Mouse (Mus musculus): Measurements from ENCODE around the gene Col5a1. TPM values are rescaled to one million over a fixed set of nuclear protein-coding genes. Genes with fewer than 3 reads are reported as not detected.

Col5a1 gene
- total RNA-seq, 1 experiment from 2014 or later, result not detected

DNA sequence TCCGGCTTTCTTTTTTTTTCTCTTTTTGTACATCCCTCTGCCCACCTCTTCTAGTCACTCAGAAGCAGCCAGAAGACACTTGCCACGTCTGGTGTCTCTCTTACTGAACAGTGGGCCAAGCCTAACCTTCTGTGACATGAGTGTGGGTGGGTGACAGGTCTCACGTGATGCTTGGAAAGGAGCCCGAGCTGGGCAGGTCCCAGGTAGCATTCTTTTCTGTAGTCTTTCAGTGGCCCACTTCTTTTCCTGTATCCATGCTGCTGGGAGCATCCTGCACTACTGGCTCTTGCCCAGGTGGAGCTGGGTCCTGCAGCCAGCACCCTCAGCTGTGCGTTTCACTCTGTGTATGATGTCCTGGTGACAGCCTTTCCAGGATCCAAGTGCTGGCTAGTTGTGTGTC, 8.2 kb upstream of the Col5a1 start:
- ATAC-seq (ENCODE audit: extremely low read depth, insufficient number of reproducible peaks, low FRiP score, poor library complexity, severe bottlenecking), result no peak

DNA sequence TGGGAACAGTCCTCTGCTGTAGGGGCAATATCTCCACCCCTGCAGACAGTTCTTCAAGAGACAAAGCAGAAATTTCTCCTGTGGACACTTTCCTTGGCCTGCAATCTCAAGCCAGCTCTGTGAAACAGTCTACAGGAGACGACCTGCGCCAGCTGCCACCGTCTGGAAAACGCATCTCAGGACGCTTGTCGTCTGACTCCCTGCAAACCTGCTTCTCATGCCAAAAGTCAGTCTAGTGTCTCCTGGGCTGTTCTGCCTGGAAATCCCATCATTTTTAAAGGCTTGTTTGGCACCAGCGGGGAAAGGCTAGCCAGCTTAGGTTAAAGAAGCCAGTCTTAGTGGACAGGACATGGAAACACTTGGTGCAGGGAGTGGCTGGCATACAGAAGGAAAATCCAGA, 2.9 kb upstream of the Col5a1 start:
- no peak for ATAC-seq (ENCODE audit: extremely low read depth, insufficient number of reproducible peaks, low FRiP score, poor library complexity, severe bottlenecking)

DNA sequence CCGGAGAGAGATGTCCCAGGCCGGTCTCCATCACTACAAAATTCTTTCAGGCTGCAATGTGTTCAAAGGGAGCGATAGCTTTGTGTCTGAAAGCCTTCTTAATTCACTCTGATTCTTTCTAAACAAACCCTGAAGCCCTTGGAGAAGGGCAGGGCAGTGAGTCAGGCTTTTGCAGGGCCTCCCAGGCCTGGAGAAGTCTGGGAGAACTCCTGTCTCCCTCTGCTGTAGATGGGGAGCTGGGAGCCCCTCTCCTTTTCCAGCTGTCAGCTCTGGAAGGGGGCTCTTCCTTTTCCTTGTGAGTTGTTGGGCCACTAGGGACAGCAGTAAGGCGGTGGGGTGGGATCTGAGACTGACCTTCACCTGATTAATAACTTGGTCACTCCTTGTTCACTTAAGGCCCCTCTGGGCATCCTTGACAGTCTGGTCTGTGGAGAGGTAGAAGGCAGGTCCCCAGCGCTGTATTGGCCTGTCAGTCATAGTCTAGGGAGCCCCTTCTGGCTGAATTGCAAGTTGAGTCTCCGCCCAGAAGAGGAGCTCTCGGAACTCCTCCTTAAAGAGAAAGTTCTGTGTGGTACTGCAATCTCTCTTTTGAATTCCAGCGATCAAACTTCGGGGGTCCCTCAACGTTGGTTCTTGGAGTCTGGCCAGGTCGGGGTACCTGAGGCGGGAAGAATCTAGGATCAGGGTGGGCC, 623 bp upstream of the Col5a1 start:
- no peak for ATAC-seq (ENCODE audit: extremely low read depth, insufficient number of reproducible peaks, low FRiP score, poor library complexity, severe bottlenecking)

DNA sequence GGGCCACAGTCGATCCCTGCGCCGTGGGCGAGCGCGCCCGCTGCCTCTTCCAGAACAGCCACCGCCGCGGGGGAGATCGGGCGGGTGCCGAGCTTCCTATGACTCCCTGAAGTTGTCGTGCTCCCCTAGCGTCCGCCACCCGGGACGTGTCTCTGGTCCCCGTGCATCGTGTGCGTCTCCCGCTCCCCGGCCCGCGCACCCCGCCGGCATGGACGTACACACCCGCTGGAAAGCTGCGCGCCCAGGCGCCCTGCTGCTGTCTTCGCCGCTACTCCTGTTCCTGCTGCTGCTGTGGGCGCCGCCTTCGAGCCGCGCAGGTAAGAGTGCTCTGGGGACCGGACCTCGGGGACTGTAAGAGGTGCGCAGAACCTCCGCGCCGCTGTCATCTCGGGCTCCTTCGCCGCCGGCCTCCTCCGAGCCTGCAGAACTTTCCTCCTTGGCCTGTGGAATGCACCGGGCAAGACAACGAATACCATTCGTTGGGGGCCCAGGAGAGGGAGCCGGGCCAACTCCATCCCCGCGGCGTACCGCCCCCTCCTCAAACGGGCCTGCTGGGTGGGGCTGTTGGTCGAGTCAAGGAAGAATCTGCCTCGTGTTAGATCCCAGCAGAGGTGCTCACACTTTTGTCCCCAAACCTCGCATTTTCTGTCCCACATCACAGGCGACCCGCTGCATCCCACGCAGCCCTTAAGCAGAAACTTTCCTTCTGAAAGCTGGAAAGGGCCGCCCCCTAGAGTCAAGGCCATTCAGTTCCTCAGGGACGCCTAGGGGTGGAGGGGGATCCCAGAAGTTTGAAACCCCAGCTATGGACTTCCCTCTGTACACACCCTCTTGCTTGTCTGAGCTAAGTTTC, 609 bp downstream of the Col5a1 start:
- ATAC-seq (ENCODE audit: extremely low read depth, insufficient number of reproducible peaks, low FRiP score, poor library complexity, severe bottlenecking), result no peak

DNA sequence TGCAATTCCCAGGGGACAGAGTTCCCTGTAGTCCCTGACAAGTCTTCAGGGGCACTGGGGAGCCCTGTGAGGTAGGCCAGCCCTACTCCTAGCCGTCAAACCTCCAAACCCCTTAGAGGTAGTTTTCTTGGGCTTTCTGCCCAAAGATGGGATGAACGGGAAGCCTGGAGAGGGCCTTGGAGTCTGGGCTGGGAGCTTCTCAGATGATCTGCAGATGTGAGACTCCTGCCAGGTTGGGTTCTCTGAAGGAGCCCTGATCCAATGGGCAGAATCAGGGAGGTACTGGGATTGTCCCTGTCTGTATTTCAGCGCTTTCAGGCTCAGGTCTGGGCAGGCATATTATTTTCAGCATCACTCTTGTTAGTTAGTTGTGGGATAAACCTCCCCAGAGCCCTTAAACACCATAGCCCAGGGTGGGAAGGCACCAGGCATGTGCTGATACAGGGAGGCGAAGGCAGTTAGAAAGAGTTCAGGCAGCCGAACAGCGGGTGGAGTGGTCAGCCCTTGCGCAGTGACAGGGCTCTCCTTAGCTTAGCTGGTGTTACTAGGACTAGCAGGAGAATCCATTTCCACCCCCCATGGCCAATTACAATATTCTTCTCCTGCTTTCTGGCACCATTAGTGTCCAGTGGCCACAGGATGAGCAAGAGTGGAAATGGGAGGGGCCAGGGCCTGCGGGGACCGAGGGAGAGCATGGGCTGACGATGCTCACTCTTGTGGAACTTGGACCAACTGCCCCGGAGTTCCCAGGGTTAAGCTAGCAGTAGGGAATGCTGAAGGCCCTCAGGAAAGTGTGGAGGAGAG, 1.4 kb downstream of the Col5a1 start:
- ATAC-seq (ENCODE audit: extremely low read depth, insufficient number of reproducible peaks, low FRiP score, poor library complexity, severe bottlenecking), result no peak

DNA sequence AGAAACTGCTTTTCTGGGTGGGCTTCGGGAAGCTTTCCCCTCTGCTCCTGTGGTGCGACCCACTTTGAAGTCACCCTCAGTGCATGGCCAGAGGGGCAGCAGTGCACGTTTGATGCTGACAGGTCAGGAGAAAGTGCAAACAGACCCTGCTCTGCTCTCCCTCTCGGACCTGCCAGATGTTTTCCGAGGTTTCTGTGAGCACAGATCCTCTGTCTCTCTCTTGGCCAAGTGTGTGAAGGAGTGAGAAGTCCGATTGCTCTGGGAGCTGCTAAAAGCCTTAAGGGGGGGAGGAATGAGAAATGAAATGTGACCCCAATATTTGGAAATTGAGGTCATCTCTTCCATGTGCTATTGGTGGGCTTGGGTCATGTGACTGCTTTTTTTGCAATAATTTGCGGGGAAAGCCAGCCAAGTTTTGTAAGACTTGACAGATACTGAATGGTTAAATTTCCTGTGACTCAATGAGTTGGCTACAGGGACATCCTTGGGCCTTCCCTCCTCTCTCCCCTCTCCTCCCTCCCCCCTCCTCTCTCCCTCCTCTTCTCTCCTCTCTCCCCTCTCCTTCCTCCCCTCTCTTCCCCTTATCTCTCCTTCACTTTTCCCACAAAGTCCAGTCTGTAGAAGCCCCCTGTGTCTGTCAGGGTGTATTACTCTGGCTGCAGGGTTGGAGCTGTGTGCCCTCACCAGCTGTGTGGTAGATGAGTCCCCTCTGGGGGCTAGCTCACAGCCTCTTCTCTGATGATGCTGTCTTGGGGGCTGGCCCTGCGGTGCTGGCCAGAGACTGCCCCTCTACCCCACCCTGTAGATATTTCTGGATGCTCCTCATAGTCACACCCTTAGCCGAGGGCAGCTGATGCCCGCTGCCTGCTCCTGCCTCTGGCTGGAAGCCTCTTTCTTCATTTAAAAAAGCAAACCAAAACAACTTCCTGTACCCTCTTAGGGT, 2.6 kb downstream of the Col5a1 start:
- ATAC-seq (ENCODE audit: extremely low read depth, insufficient number of reproducible peaks, low FRiP score, poor library complexity, severe bottlenecking), result no peak

DNA sequence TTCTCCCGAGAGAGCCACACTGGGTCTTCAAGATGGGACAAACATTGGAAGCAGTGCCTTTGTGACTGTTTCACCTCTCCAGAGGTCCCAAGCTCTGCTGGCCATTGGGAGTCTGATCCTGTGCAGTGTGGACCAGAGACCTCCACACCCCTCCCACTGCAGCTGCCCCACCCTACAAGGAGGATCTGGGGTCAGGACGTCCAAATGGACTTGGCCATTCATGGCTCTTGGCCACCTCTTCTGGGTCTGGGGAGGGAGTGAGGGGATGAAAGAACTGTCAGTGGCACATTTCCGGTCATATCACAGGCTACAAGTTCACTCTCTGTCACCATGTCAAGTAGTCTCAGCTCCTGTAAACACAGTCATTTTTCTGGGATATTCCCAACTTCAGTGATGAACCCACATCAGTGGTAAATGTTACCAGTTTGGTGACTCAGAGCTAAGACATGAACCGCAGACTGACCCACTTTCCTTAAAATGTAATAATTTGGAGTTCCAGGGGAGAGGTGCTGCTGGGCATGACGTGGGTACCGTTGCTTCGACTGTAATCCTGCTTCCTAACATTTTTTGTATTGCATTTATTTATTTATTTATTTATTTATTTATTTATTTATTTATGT, 5.8 kb downstream of the Col5a1 start:
- ATAC-seq (ENCODE audit: extremely low read depth, insufficient number of reproducible peaks, low FRiP score, poor library complexity, severe bottlenecking), result no peak

DNA sequence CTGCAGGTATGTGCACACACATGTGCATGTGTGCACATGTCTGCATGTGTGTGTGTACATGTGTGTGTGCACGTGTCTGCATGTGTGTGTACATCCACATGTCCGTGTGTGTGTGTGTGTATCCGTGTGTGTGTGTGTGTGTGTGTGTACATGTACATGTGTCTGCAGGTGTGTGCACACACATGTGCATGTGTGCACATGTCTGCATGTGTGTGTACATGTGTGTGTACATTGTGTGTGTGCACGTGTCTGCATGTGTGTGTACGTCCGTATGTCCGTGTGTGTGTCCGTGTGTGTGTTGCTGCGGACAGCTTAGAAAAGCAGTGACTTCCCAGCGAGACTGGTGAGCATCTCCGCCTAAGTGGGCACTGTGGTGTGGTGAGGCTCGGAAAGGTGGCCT, 6.8 kb downstream of the Col5a1 start:
- ATAC-seq (ENCODE audit: extremely low read depth, insufficient number of reproducible peaks, low FRiP score, poor library complexity, severe bottlenecking), result no peak

DNA sequence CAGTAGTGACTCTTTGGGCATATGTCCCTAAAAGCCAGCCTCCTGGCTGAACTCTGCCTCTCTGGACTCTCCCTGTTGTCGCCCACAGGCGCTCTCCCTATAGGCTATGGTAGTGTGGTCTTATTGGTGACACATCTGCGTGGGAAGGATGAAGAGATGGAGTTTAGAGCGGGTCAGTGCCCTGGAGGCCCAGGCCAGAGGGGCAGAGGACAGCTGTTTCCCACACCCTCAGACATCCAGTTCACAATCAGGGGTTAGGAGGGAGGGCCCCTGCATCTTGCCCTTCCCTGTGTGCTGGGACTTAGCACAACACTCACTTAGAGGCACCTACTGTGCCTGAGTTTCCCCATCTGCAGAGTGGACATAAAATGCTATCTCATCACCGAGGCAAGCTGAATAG, 8.8 kb downstream of the Col5a1 start:
- ATAC-seq (ENCODE audit: extremely low read depth, insufficient number of reproducible peaks, low FRiP score, poor library complexity, severe bottlenecking), result no peak

DNA sequence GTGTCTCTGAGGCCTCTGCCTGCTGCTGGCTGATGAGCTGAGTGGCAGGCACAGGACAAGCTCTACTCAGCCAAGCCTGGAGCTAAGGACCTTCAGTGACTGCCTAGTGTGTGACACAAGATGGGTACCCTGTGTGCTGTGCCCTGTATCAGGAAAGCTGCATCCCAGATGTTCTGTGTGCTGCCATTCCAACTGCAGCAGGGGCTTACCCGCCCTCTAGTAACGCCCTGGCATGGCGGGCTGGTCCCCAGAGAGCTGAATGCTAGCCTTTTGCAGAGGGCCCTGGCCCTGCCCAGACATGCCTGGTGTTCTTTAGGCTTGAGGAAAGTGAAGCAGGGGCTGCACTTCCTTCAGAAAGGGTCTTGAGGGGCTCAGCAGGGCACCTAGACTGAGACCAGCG, 9.4 kb downstream of the Col5a1 start:
- ATAC-seq (ENCODE audit: extremely low read depth, insufficient number of reproducible peaks, low FRiP score, poor library complexity, severe bottlenecking), result no peak

DNA sequence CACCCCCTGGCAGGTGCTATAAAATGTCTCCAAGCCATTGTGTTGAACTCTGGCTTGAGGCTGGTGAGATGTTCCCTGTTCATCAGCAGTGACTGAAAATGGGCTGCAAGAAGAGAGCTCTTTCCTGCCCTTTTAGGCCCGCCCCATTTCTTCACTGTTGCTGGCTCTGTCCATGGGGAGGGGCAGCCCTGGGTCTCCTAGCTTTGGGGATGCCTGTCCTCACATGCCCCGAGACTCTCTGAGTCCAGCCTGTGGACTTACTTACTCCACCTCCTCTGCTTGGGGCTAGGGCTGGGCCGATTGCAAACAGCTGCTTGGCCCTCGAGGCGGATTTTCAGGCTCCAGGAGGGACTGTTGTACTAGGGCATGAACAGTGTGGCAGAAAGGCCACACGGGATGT, 10.9 kb downstream of the Col5a1 start:
- ATAC-seq (ENCODE audit: extremely low read depth, insufficient number of reproducible peaks, low FRiP score, poor library complexity, severe bottlenecking), result no peak

DNA sequence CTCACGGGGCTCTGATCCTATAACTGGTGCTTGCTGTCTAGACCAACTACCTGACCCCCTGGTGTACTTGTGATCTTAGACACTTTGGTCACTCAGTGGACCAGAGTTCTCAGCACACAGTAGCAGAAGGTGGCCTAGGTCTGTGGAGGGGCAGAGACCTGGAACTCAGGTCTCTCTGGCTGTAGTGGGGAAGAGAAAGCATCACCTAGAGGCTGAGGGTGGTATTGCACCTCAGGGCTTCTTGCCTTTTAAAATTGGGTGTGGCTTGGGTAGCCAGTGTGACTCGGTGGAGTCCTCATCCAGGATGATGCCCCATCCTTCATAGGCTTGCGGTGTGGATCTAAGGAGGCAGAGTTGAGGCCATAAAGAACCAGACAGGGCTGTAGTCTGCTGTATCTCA, 13.7 kb downstream of the Col5a1 start:
- no peak for ATAC-seq (ENCODE audit: extremely low read depth, insufficient number of reproducible peaks, low FRiP score, poor library complexity, severe bottlenecking)

DNA sequence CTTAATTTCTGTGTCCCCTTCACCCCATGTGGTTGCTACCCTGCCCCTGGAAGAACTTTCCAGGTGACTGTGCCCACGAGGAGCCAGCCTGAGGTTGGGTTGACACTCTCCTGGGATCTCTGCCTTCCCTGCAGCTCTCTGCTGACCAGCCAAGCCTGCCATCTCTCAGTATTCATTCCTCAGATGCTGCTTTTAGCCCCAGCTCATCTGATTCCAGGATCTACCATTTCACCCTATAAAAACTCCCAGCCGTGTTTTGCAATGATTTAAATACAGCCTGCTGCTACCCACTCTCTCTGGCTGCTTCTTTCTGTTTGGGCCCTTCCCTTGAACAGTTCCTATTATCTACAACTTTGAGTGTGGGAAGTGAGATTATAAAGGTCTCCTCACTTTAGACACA, 14.9 kb downstream of the Col5a1 start:
- ATAC-seq (ENCODE audit: extremely low read depth, insufficient number of reproducible peaks, low FRiP score, poor library complexity, severe bottlenecking), result no peak

DNA sequence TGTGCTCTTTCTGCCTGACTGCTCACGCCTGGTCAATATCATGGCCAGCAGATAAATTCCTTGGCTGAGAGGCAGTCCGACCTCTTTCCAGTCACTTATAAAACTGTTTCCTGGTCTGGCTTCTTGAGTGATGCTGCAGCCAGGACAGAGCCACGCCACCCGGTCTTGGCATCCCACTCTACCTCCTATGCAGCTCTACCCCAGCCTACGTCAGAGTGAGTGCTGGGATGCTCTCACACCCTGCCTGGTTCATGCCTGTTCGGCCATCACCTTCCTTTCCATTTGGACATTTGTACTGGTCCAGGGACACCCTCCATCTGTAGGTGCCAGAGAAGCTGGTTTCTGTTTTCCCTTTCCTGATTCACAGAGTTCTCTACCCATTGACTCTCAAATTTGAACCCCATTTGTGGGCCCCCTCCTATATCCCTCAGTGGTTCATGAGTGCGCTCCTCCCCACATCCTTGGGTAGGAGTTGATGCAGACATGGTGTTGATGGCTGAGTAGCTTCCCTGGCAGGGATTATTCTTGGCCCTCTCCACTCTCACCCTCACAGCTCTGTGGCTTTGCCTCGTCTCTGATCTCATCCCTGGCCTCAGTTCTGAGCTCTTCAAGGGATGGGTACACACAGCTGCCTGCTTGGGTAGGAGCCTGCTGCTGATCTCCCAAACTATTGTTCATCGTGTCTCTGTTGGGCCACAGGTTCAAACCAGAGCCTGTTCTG, 15.5 kb downstream of the Col5a1 start:
- no peak for ATAC-seq (ENCODE audit: extremely low read depth, insufficient number of reproducible peaks, low FRiP score, poor library complexity, severe bottlenecking)

DNA sequence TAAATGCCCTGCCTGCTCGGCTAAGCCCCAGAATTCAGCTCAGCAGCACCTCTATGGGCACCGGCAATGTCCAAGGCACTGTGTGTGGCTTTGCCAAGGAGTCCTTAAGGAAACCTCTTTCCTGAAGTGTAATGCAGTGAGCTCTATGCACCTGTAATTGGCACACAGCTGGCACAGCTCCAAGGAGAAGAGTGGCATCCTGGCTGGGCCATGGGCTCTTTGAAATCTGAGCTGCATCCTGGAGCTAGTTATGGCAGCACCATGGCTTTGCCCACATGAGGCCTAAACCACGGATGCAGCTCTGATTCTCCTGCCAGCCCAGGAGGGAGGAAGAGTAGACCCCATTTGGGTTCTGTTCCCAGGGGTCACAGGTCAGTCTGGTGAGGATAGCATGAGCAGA, 16.1 kb downstream of the Col5a1 start:
- no peak for ATAC-seq (ENCODE audit: extremely low read depth, insufficient number of reproducible peaks, low FRiP score, poor library complexity, severe bottlenecking)

DNA sequence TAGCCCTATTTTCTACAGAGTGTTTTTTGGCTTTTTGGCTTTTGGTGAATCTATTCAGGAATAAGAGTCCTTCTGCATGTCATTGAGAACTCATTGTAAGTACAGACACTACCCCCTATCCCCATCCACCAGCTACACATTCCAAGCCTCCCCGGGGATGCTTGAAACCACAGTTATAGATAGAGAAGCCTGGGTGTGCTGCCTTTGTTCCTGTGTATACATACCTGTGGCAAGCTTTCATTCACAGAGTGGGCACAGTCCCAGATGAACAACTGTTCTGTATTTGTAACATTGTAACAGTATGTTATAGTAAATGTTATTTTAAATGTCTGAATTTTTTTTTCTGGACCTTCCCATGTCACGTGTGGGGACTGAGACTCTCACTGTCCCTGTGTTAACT, 19.2 kb downstream of the Col5a1 start:
- no peak for ATAC-seq (ENCODE audit: extremely low read depth, insufficient number of reproducible peaks, low FRiP score, poor library complexity, severe bottlenecking)

DNA sequence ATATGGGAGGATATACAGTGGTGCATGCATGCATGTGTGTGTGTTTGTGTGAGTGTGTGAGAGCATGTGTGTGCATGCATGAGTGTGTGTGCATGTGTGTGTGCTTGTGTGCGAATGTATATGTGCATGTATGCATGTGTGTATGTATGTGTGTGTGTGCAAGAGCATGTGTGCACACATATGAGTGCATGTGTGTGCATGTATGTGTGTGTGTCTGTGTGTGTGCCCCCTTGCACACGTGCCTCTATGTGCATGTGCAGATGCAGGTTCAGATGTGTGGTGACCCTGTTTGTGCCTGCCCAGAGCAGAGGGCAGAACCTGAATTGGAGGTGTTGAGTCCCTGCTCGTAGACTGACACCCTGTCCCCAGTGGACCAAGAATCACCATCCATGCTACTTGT, 24.3 kb downstream of the Col5a1 start:
- ATAC-seq (ENCODE audit: extremely low read depth, insufficient number of reproducible peaks, low FRiP score, poor library complexity, severe bottlenecking), result no peak
